Mouse (Mus musculus) T-helper 17 cell (primary cell): Measurements from ENCODE around the gene Cyb5r3.

Experiments used
- in situ Hi-C, 2 experiments: fragments of 300-600 bp; cut with MboI, MseI; formaldehyde crosslinking; loops; 1 replicate in 1 of 2; 2 replicates in 1 of 2; pipeline ENCODE4 v1.15.1; 2025; ENCODE audit warnings: high pct_unique_total_duplicates in 2 of 2

Gene Cyb5r3

DNA sequence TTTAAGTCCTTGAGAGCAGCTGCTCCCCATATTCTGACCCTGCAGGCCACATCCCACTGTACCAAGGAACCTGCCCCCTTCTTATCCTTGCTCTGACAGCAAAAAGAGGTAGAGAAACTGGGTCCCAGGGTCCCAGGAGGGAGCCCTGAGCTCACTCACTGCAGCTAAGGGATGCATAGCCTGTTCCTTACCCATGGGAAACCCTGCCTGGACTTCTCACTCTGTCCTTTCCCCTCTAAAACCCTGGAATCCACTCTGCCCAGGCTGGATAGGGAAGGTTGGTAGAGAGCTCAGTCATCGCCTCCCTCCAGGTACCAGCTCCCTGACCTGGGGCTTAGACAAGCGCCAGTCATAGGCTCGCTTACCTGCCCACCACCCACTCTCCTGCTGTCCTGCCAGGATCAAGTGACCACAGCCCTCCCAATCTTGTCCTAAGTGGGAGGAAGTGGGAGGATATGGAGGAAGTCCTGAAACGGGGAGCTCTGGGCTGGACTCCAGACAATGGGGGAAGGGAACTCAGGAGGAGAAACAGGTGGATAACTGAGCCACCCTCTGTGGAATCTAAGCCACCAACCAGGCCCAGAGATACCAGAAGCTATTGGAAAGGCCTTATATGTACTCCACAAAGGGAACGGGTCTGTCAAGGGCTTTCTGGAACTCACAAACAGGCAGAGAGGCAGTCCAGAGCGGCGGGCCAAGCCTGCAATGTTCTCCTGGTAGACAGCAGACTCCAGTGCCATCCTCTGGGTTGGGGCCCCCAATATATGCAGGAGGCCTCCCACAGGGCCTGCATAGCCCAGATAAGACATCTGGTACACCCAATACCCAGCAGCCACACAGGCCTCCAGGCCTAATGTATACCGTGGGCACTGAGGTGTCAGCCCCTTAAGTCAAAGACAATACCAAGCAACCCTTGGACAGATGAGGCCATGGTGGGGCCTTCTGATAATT is 2.3 kb downstream of the Cyb5r3 start:
- in situ Hi-C loops: loop anchor here in 1 of 2 experiments (5.0 kb wide), 1 partner anchor 57 kb away; no protein-coding TSS in a partner anchor

DNA sequence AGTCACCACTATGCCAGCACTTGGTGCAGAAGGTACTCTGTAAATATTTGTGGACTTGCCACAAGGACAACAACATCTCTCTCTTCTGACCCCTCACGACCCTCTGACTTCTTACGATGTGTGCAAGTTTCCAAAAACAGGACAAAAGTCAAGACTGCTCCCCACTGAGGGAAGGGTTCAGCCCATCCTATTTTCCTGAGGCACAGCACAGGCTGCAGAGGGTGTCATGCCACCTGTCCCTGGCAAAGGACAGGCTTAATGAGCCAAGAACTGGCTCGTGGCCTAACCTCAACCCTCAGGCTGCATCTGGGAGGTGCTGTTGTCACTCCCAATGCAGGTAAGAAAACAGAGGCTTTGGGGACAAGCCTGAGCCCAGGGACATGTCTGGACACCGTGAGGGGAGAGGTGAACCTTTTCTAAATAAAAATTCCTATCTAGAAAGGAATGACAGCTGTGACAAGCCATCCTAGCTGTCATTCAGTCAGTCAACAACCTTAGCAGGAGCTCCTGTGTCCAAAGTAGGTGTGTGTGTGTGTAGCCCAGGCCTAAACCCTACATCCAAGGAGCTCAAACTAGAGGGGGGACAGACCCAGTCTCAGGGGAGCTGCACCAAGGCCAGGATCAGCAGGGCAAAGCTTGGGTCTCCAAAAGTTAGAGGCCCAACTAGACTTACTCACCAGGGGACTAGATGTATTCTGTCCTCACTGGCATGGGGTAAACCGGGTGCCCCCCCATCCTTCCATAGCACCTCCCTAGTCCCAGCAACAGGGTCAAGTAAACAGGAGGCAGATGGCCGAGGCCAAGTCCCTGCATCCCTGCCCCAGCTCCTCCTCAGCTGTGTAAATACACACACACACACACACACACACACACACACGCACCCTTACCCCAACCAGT is 3.3 kb downstream of the Cyb5r3 start:
- in situ Hi-C loops: no loop called here

DNA sequence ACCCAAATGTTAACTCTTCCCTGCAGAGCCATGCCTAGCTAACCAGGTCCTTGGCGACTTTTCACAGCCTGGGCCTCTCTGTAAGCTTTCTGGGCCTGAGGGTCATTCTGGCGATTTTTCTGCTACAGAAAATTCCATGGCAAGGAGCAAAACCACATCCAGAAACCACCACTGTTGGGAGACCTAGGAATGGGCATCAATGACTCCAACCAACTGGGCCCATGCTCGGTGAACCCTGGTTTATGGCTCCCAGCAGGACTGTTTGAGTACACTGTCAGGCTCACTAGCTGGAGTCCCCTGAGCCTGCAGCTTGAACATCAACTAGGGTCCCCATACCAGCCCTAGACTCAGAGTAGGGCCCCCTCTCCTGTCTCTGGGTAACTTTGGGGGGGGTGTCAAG is 4.1 kb downstream of the Cyb5r3 start:
- in situ Hi-C loops: no loop called here

DNA sequence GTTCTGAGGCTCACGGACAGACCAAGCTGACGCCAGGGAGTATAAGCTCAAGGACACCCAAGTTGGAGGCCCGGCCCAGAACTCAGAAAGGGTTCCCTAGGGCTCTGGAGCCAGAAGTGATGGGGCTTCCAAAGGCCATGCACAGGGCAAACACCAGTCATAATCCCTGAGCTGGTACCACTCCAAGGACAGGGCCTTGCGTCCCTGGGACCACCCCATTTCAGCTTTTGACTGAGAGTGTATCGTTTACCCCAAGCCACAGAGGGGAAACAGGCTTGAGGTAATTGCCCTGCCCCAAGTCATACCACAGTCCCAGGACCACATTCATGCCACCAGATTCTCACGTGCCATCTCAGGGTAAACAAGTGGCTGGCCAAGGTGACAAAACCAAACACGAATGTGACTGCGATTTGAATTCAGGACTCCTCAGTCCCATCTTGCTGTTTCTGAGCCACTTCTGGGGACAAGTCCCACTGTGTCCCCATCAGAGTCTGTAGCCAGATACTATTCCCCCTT is 4.8 kb downstream of the Cyb5r3 start:
- in situ Hi-C loops: no loop called here

DNA sequence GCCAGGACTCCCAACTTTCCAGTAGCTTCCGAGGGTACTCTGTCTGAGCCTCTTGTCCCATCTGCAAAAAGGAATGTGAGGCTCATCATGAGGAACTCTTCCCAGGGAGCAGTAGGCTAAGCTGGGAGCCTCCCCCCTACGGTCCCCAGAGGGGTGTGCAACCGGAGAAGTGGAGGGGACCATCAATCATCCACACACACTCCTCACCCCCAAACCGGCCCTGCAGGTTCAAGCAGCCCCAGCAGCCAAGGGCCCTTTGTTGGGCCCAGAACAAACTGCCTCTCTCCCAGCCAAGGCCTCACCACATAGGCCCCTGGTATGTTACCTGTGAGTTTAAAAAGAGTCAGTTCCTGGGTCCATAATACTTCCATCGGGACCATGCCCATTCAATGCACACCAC is 5.3 kb downstream of the Cyb5r3 start:
- in situ Hi-C loops: no loop called here

DNA sequence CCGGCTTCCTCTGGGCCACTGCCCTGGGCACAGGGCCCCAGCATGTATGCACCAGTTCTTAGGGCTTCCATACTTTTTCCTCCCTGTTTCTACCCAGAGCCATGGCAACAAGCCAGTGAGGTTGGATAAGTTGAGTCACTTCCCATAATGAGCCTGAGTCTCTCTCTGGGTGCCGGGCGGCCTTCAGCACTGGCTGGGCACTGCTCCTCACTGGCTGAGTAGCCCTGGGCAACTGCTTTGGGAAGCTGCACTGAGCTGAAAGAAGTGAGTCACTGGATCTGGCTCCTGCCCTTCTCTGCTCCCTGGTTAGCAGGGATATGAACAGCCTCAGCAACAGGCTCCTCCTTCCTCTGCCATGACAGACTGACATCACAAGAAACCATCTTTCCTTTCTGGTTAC is 5.8 kb downstream of the Cyb5r3 start:
- in situ Hi-C loops: no loop called here

DNA sequence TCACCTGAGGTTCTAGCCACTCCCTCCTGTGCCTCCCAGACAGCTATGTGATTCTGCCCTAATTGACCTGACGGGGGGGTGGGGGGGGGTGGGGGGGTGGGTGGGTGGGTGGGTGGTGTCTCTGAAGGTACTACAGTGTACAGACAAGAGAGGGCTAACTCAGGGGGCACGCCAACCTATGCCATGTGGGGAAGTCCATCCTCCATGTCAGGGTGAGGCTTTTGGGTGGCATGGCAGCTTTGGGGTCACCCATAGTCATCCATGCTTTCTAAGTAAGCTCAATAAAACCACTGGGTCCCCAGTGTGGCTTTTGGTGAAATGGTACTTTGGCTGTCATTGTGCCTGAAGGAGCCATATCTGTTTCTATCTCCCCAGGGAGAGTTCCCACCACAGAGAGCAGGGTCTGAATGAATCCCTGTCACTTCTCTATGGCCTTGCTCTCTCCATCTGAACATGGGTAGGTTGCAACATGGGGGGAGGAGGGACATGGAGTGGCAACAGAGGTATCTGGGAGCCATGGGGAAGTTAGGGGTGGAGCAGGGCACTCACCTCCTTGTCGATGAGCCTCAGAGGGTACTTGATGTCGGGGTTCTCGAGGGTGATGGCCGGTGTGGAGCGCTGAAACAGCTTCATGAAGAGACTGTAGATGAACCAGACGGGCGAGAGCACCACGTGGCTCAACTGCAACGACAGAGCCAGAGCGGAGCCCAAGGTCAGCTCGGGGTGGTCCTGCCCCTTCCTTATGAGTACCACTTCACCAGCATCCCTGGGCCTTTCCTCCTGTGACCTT is 6.7 kb downstream of the Cyb5r3 start:
- in situ Hi-C loops: no loop called here

DNA sequence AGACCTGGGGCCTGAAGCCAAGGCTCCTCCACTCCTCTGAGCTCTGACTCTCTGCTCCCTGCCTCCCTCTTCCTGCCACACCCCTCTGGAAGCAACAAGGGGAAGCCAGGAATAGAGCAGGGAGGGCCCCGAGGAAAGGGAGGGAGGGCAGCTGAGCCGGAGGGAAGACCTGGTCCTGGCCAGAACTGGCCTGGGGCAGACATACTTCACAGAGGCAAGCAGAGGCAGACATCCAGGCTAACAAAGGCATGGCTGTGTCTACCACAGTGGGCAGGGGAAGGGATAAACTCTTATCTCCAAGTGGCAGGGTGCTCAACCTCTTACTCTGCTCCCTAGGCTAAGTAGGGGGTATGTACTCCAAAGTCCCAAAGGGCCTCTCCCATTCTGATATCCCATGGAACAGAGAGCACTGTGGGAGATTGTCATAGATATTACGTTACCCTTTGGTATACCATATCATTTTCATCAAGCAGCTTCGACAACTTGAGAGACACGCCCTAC is 7.4 kb downstream of the Cyb5r3 start:
- in situ Hi-C loops: no loop called here

DNA sequence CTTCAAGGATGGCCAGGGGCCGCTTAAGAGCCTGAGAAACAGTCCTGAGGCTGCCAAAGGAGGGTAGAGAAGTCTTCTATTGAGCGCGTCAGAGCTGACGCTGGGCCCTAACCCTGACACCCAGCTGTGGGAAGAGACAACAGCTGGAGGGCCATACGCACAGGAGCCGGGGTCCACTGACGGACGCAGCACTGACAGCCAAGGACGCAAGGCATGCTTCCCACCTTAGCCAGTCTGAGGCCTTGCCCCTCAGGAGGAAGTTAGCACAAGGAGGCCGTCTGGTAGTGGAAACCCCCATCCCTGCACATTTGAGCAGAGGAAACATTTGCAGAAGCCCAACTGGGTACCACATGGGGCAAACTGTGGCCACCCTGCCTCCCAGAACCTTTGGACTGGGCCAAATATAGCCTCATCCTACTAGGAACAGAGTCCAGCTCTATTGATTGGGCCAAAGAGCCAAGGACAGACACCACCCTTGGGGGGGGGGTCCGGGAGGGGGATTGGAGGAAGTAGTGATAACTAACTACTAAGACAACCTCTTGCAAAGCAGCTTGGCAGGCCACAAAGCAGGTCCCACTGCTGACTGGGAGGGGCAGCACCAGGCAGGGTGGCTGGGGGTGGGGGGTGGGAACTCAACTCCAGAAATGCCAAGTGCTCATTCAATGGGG is 9.4 kb downstream of the Cyb5r3 start:
- in situ Hi-C loops: no loop called here

DNA sequence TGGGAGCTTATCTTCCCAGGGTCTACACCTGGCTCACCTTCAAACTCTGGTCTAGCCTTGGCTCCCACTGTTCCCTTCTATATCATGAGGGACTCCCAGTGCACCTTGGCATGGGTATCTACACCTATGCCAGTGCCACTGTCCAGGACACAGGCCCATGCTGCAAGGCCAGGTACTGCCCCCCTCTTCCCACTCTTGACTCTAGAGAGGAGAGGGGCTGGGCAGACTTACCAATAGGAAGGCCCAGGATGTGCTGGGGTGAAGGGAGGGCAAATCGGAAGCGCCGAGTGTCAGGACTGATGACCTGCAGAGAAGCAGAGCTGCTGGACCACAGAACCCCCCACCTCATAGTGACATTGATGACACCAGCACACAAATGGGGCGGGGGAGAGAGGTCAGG is 10.4 kb downstream of the Cyb5r3 start:
- in situ Hi-C loops: no loop called here

DNA sequence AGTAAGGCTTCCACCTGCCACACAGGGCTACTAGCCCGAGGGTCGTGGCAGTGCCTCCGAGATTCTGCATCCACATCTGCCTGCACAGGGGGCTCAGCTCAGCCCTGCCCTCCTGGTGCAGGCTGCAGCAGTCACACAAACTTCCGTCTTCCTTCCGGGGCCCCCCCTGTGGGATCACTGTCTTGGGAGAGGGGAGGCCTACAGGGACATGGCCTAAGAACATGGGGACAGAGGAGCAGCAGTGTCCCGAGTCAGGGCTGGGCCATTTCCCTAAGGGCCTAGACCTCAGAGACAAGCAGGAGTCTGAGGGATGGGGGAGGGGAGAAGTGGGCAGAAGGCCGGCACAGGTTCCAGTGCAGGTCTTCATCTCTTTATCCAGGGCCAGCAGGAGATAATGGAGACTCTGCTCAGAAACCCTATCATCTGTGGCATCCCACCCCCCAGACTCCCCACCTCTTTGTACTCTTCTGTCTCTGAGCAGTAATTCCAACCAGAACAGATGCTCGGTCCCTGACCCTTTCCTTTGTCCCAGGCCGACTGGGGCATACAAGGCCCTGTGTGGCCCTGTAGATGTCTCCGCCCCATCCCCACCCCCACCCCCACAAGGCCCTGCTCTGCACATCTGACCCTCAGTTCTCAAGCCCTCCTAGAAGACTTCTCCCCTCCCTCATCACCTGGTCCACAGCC is 11.2 kb downstream of the Cyb5r3 start:
- in situ Hi-C loops: no loop called here

DNA sequence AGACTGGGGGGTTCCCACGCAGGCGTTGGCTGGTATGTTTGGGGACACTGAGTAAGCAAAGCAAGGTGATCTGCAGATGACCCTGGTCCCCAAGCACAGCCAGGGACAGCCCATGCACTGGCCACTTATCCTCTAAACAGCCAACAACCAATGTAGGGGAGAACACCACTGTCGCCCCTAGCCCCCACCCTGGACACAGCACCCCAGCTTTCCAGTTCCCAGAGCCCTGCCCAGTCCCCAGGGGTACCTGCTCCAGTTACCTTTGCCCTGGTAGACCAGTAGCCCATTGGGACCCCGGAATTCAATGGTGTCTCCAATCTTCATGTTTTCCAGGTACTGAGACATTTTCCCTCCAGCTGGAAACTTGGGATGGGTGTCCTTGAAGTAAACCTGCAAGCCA is 11.8 kb downstream of the Cyb5r3 start:
- in situ Hi-C loops: no loop called here

DNA sequence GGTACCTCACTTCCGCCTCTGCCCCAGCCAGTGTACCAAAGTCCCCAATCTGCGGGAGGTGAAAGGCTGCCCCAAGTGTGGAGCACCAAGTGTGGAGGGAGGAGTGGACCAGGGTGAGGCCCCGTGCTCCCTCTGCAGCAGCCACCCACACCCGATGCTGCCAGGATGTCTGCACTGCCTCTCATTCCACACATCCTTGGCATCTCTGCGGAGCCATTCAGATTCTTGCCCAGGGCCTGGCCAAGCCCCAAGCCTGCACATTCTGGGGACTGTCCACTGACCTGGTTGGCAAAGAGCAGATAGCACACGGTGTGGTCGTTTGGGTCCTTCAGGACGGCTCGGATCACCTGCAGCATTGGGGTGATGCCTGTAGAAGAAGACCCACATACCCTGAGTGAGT is 12.6 kb downstream of the Cyb5r3 start:
- in situ Hi-C loops: loop anchor here in 1 of 2 experiments (5.0 to 10.0 kb wide), 3 partner anchors 47 to 432 kb away; partner anchors contain the start of gene Ttll1

DNA sequence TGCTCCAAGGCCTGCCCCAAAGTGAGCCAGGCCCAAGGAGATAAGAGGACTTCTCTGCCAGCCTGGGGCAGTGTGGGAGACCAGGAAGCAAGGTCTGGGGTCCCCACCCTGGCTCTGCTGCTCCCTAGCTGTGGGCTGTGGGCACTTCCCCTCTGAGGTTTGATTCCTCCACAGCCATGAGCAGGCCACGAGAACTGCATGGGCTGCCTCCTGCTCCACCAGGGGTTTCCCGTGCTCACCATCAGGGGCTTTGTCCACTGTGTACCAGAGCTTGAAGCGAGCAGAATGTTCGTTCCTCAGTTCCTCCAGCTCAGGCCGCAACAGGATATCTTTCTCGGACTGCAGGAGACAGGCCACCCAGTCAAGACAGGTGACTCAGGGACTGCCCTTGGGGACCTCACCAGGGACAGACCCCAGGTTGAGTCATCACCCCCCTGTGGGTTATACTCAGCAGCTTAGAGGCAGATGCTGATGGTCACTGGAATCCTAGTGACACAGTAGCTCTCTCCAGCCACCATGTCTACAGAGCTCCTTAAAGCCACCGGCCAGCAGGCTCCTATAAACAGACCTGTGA is 13.7 kb downstream of the Cyb5r3 start:
- in situ Hi-C loops: loop anchor here in 1 of 2 experiments (5.0 to 10.0 kb wide), 3 partner anchors 49 to 434 kb away; partner anchors contain the start of gene Ttll1

DNA sequence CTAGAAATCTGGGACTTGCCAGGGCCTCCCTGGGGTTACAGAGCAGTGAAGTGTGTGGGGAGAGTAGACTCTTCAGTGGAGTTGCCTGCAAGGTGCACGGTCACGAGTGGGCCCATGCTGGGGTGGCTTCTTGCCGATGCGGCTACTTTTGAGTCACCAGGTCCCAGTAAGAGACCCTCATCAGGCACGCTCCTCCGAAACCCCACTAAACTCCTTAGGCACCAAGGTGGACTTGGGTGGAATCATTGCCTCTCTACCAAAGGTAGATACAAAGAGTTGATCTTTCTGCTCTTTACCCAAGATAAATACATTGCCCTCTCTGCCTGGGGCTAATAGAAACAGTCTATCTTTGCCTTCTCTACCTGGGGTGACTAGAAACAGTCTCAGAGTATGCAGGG is 14.7 kb downstream of the Cyb5r3 start:
- in situ Hi-C loops: loop anchor here in 1 of 2 experiments (5.0 to 10.0 kb wide), 3 partner anchors 50 to 435 kb away; partner anchors contain the start of gene Ttll1

DNA sequence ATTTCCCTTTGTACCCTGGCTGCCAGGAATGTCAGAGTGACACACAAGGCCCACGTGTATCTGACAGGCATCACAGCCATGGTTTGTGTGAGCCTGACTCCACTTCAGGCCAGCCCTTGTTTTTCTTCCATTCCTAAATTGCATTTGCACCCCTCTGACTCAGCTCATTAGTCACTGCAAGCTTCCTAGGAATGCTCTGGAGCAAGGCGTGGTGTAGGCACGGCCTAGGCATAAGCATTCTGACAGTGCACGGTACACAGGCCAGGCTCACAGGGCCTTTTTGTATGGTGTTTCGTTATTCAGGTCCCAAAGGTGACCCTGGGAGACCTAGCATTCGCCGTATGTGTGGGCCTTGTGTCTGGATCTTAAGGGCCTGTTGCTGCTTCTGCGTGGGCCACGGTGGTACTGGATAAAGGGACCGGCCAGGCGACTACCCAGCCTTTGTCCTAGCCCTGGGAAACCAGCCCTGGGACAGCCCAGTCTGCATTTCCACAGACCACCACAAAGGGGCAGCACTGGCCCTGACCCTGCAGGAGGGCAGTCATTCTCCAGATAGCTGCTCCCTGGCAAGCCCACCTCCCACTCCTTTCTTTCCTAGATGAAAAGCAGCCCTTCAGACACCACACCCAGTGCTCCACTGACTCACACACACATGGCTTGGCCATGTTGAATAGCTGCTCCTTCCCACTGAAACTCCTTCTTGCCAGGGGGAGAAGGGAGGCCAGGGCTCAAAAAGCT is 15.3 kb downstream of the Cyb5r3 start:
- in situ Hi-C loops: loop anchor here in 1 of 2 experiments (5.0 to 10.0 kb wide), 3 partner anchors 50 to 435 kb away; partner anchors contain the start of gene Ttll1

DNA sequence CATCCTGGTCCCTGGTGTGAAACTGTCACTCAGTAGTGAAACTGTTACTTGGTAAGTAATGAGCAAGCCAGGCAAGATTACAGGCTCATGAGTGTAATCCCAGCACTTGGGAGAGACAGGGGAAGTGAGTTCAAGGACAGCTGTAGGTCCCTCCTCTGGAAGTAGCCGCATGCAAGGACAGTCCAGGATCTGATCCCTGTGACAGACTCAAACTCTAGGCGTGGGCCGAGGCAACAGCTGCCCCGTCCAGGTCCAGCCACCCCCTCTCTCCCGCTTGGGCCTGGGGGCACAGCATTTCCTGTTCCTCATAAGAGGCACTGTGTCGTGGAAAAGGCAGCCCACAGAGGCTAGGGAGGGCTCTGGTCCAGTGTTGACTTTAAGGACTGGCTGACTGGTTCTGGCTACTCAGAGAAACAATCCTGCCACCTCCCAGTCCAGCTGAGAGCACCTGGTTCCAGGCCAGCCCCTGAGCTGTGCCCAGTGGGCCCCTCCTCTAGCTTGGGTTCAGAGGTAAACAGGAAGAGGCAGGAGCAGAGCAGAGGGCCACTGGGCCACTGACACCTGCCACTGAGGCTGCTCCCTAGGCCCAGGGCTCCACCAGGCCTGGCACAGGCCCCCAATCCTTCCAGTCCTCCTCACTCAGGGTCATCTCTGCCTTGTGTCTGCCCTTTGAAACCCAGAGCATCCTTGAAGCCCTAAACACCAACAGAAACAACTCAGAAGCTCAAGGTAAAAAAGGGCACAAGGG is 16.5 kb downstream of the Cyb5r3 start:
- in situ Hi-C loops: loop anchor here in 1 of 2 experiments (5.0 to 10.0 kb wide), 3 partner anchors 51 to 436 kb away; partner anchors contain the start of gene Ttll1
